Mouse (Mus musculus) heart, adult 8-10 months (tissue): ENCODE data around the gene Usp24. TPM values are rescaled to one million over a fixed set of nuclear protein-coding genes. Genes with fewer than 3 reads are reported as not detected.

ENCODE experiments used
- total RNA-seq, 4 experiments: library from RNA; stranded (reverse); gene quantifications; 2 replicates each; pipeline ENCODE4 v1.2.4; 2022

The Usp24 gene
- total RNA-seq, 4 experiments from 2014 or later, result 46.9 to 59.1 (median 53.0) TPM

Other genes starting within 250 kb of the Usp24 start
- not detected for gene Pcsk9, start 148.1 kb downstream of the Usp24 start, total RNA-seq
- gene Bsnd, start 176.1 kb downstream of the Usp24 start, total RNA-seq, result not detected
- gene Dhcr24, start 244.8 kb downstream of the Usp24 start, total RNA-seq, result 1 to 10 TPM; 1.7 to 2.0 (median 1.8) TPM